Mouse (Mus musculus): ENCODE measurements around the gene Tex35. TPM values are rescaled to one million over a fixed set of nuclear protein-coding genes. Genes with fewer than 3 reads are reported as not detected.

Gene Tex35
- polyA plus RNA-seq, 1 experiment from 2014 or later: not detected

Other genes starting within 250 kb of the Tex35 start
- gene Ralgps2, start 169.1 kb downstream of the Tex35 start, polyA plus RNA-seq (2014; fragmentation: Nextera tagmentation; extraction: Ambion mirVana): 33.6 and 38.6 TPM in 2 replicates